Mouse (Mus musculus): Measurements from ENCODE around the gene Apol6. TPM values are rescaled to one million over a fixed set of nuclear protein-coding genes. Genes with fewer than 3 reads are reported as not detected.

Gene Apol6
- total RNA-seq (2014; fragmentation: Nextera tagmentation) (not detected in 2 replicates), total RNA-seq (2017) (not detected in 2 replicates)

GRCm38 (mm10) chr15:77044597-77045320 lies at the start of gene Apol6:
Apol6 (plus strand) TSS chr15:77044729.
- ATAC-seq (replicated peaks; ENCODE audit: poor library complexity, severe bottlenecking): no peak

DNA sequence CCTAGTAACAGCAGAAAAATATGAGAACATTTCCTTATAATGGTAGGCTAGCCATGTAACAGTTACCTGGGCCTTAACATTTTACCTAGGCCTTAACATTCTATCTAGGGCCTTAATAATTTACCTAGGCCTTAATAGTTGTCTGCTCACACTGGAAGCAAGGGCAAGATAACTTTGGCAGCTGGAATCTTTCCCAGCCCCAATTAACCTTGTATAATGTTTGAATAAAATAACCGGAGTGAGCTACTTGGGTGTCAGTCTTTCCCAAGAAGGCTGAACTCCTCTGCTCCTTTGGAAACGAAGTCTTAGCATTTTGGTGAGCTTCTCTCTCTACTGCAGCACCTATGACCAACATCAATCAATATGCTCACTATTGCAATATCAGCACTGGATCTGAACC lies 46.5 kb upstream of the Apol6 start:
- no peak for ATAC-seq (replicated peaks; ENCODE audit: poor library complexity, severe bottlenecking)

- ATAC-seq (replicated peaks; ENCODE audit: poor library complexity, severe bottlenecking): no peak
These were observed 45.5 kb upstream of the Apol6 start for GRCm38 (mm10) chr15:76998878-76999588.

DNA sequence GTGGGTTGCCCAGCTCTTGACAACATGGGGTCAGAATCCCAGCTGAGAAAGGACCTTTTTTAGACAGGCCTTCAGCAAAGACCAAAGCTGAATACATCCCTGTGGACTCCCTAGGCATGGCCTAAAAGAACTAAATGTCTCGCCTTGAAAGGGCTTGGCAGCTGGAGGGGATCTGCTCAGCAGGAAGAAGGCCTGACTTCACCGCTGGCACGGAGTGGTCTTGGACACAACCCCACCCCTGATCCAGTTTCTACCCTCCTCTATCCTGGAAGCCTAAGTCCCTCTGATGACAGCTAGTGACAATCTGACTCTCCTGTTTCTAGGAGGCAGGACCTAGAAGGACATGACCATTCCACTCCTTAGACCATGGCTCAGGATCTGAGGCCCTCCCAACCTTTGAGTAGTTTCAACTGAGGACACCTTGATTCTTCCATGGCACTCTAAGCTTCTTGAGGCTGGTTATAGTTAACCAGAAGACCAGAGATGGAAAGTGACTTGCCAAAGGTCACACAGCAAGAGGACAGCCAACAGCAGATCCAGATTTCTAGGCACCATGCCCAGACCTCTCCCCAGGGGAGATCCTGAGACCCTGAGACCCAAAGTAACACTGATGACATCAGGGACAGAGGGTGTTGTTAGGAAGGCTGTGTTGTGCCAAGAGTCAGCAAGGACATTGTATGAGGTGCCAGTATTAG lies 41.2 kb upstream of the Apol6 start:
- ATAC-seq (replicated peaks; ENCODE audit: poor library complexity, severe bottlenecking): no peak

DNA sequence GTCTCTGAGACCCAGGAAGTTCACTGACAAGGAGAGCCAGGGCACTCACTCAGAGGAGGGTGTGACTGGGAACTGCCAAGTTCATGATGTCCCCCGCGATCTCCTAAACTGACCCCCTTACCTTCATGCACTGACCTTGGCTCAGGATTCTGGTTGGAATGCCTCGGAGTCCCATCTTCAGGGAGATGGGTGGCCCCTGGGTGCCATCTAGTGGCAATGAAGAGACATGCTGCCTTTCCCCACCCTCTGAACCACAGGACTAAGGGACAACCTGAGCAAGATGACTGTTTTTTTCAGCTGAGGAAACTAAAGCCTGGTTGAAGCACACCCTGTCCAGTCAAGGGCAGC lies 40.7 kb upstream of the Apol6 start:
- no peak for ATAC-seq (replicated peaks; ENCODE audit: poor library complexity, severe bottlenecking)

DNA sequence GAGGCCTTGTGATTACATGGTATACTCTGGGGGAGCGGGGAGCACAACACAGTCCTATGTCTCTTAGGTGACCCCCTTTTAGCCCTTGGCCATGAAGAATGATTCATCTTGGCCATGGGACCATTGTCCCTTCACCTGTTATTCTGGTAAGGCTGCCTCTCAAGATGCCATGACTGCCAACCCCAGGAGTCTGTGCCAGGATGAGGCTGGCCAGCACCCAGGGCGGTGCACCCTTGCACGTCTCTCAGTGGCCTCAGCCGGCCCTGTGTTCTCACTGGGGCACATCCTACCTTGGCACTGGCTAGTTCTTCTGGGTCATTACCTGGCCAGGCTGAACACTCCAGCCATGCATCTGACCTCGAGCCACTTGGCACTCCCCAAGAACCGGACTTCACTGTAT lies 35.7 kb upstream of the Apol6 start:
- no peak for ATAC-seq (replicated peaks; ENCODE audit: poor library complexity, severe bottlenecking)

- no peak for ATAC-seq (replicated peaks; ENCODE audit: poor library complexity, severe bottlenecking)
These were observed 30.7 kb upstream of the Apol6 start for GRCm38 (mm10) chr15:77013753-77014241.

DNA sequence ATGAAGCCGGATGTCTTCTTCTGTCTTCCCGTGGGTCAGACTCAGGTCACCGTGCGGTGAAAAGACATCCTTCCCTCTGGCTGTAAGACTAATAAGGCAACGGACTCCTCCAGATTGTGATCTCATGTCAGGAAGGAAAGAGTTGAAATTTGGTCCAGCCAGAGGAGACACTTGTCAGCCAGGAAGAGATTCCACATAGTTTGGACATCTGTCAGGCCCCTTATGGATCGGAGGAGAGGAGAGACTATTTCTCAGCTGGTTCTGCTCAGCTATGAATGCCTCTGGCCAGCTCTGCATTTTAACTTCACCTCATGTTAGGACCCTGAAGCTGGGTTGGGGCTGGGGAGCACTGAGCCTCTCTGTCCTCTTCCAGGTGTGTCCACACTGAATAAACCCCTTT lies 30.1 kb upstream of the Apol6 start:
- no peak for ATAC-seq (replicated peaks; ENCODE audit: poor library complexity, severe bottlenecking)

DNA sequence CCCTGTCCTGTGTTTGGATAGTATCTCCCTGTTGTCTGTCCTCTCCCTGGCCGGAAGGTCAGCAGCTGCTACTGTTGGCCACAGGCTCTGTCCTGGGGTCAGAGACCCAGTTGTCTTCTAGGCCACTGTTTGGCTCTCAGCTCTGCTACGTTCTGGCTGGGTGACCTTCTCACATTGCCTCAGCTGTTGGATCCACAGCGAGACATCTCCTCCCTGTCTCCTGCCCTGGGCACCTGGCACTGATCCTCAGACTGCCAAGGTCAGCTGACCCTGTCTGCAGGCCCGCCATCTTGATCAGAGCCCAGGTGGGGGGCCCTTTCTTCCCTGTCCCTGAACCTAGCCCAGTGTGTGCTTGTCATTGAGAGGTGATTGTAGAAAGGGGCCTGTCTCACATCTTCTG lies 29.5 kb upstream of the Apol6 start:
- no peak for ATAC-seq (replicated peaks; ENCODE audit: poor library complexity, severe bottlenecking)

- ATAC-seq (replicated peaks; ENCODE audit: poor library complexity, severe bottlenecking): no peak
These were observed 28.0 kb upstream of the Apol6 start for GRCm38 (mm10) chr15:77016509-77016908.

DNA sequence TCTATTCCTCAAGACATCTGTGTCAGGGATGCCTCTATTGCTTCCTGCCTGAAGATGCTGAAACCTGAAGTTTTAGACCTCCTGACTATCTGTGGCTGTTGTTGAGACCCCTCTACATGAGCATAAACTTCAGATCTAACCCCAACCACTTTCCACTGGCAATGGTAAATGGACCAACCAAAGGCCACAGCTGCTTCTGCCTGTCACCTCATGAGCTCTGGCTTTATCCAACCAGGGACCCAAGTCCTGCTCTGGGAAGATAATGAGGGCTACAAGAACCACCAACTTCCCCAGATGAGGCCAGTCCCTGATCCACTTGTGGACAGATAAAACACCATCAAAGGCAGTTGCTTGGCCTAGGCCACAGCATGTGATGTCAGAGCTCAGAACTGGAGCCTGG lies 26.6 kb upstream of the Apol6 start:
- ATAC-seq (replicated peaks; ENCODE audit: poor library complexity, severe bottlenecking): no peak

- ATAC-seq (replicated peaks; ENCODE audit: poor library complexity, severe bottlenecking): no peak
These were observed 25.7 kb upstream of the Apol6 start for GRCm38 (mm10) chr15:77018740-77019340.

- no peak for ATAC-seq (replicated peaks; ENCODE audit: poor library complexity, severe bottlenecking)
These were observed 25.0 kb upstream of the Apol6 start for GRCm38 (mm10) chr15:77019533-77019932.

GRCm38 (mm10) chr15:77020136-77020535 lies 24.4 kb upstream of the Apol6 start:
- no peak for ATAC-seq (replicated peaks; ENCODE audit: poor library complexity, severe bottlenecking)

DNA sequence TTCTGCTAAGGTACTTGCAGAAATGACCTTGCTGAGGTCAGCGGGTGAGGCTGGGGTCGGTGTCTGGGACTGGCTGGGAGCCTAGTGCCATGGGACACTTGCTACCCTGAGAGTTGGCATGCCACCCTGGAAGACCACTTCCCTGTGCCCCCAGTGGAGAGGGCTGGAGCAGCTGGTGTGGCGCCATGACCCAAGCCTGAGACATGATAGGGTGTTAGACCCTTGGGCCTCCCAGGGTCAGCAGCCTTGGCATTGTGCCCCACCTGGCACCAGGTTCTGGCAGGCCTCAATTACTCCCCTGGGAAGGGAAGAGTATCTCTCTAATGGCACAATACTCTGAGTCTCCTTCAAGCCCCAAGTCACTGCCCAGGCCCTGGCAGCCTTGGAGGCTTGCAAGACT lies 23.5 kb upstream of the Apol6 start:
- ATAC-seq (replicated peaks; ENCODE audit: poor library complexity, severe bottlenecking): no peak

DNA sequence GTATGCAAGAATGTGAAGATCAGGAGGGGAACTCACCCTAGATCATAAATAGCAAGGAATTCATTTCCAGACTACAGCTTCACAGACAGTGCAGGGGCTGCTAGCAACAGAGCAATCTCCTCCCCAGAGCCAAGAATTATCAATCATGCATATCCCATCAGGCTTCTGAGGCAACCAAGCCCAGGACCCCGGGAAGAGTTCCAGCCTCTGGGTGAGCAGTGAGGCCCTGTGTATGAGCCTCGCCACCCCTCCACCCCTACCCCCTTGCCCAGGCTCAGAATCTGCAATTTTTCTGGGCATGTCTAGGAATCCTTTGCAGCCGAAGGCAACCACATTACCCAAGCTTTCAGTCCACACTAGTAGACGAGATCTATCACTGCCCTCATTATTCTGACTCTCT lies 22.7 kb upstream of the Apol6 start:
- no peak for ATAC-seq (replicated peaks; ENCODE audit: poor library complexity, severe bottlenecking)

- ATAC-seq (replicated peaks; ENCODE audit: poor library complexity, severe bottlenecking): no peak
These were observed 22.1 kb upstream of the Apol6 start for GRCm38 (mm10) chr15:77022401-77022957.

DNA sequence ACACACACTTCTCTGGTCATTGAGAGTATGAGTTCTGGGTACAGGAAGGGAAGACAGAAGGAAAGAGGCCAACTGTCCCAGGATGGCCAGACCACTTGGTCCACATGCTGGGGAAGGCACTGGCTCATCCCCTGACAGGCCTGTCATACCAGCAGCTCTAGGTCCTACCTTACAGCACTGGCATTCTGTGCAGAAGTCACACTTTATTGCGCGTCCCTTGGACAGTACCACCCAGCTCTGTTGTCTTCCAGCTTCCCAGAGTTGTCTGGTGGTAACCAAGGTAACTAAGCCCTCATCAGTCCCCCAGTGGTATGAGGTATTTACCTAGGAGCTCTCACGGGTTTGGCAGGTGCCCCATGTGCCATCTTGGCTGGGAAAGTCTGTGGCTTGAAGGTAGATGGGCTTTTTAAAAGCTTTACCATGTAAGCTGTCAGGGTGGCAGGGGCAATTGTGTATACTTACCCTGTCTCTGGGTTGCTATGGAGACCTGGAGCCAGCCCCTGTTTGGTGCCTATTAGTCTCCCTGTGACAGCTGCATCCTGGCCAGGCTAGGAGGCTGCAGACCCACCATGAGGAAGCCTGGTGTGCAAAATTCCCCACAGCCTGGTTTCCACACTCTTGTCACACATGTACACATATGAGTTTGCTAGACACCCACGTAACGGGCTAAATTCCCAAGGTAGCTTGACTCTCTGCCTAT lies 18.5 kb upstream of the Apol6 start:
- no peak for ATAC-seq (replicated peaks; ENCODE audit: poor library complexity, severe bottlenecking)

DNA sequence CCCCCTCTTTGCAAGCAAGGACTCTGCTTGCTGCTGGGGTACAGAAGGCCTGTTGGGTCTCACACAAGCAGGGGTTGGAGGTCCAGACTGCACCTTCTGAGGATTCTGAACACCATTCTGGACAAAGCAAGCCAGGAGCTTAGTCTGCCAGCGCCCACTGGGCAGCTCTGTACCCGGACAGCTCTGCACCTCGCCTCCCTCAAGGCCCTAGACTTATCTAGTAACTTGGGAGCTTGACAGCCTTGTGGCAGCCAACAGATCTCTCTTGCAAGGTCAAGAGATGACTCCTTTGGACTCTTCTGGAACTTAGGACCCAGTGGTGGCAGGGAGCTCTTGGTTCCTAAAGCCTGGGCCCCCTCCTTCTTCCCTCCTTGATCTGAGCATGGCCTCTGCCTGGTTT lies 17.4 kb upstream of the Apol6 start:
- no peak for ATAC-seq (replicated peaks; ENCODE audit: poor library complexity, severe bottlenecking)

DNA sequence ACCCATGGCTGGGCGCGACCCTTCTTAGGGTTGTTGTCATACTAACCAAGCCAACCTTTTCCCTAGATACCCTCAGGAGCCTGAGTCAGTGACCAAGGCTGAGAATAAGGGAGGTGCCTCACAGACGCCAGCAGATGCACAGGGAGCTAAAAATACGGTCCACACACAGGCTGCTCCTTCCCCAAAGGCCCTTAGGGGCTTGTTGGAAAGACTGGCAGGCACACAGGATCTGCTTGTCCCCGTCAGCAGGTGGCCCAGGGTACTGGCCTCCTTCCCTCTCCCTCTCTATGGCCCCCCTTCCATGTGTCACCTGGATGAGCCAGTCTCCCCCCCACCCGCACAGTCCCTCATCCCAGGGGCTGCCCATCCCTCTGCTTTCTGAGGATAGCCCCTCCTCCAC lies 16.9 kb upstream of the Apol6 start:
- no peak for ATAC-seq (replicated peaks; ENCODE audit: poor library complexity, severe bottlenecking)
